Mouse (Mus musculus): ENCODE data around the gene Edc4.
A peak's percentile ranks its signal among the peaks of the same experiment; 100 is the strongest.
"Not testable (repeated sequence)": the region's sequence is repeated elsewhere in the genome, so short reads cannot be mapped to it uniquely, and the experiment has no call there.

Gene Edc4

DNA sequence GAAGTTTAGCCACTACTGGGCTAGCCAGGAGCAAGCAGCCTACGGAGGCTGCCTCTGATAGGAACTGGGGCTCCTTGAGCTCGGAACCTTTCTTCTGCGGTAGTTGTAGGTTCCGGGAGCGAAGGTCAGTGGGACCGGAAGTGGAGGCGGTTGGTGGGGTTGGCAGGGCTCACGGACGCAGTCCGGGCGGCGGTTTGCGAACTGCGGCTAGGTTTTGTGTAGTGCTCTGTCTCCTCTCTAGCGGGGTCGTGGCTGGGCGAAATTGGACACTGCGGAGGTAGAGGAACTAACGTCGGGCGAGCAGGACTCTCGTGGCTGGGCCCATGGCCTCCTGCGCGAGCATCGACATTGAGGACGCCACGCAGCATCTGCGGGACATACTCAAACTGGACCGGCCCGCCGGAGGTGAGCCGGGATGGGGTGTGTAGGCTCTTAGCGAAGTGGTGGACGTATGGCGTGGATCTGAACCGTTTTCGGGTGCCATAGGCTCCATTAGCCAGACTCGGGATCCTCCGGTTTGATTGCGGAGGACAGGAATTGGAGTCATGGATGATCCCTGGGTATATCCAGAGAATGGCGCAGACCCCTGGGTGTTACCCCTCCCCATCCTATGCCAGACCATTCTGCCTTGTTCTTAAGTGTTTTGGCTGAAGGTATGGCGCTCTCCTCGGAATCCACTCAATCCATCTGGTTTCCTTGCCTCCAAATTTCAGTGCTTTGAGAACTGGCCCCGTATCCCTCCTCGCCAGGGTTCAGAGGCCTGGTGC is at the start of gene Edc4:
Gene Edc4 (plus strand): TSS at position 128 of the 767 bp plus-strand sequence.
- peak; percentile 90 to 91 for DNase-seq

GRCm38 (mm10) chr8:105833740-105834139 is 46.9 kb upstream of the Edc4 start:
- DNase-seq: not testable (repeated sequence)

- peak; percentile 73 to 75 for DNase-seq
Observed at GRCm38 (mm10) chr8:105835318-105835717, 45.4 kb upstream of the Edc4 start.

GRCm38 (mm10) chr8:105836991-105837390 is 43.7 kb upstream of the Edc4 start:
- peak; percentile 36 to 42 for DNase-seq

GRCm38 (mm10) chr8:105839209-105839608 is 41.5 kb upstream of the Edc4 start:
- no peak for DNase-seq

DNA sequence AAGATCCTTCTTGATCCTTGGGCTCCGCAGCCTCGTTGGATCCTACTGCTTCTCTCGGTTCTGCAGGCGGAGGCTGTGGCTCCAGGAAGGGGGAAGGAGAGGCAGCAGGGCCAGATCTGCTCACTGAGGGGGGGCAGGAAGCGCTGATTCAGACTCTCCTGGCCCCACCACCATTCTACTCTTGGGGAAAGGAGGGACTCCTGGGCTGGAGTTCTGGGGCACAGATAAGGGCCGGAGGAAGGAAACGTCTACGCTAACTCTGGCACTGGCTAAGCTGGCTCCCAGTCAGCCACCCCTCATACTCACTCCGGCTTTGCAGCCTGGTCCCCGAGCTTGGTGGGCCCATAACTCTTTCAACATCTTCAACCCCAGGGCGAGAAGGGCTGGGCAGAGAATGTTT is 34.0 kb upstream of the Edc4 start:
- DNase-seq: no peak

DNA sequence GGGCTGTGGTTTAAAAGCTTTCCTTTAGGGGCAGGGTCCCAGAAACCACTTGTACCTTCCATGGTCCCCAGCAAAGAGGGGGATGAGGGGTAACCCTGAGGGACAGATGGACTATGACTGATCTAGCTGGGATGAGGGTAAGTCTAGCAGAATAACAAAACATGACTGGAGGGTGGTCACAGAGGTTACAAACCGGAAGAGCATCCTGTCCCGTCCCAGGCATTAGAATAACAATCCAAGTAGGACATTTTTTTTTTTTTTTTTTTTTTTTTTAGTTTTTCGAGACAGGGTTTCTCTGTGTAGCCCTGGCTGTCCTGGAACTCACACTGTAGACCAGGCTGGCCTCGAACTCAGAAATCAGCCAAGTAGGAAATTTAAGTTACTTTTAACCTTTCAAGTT is 30.7 kb upstream of the Edc4 start:
- DNase-seq: no peak

GRCm38 (mm10) chr8:105850611-105851010 is 30.1 kb upstream of the Edc4 start:
- DNase-seq: no peak

DNA sequence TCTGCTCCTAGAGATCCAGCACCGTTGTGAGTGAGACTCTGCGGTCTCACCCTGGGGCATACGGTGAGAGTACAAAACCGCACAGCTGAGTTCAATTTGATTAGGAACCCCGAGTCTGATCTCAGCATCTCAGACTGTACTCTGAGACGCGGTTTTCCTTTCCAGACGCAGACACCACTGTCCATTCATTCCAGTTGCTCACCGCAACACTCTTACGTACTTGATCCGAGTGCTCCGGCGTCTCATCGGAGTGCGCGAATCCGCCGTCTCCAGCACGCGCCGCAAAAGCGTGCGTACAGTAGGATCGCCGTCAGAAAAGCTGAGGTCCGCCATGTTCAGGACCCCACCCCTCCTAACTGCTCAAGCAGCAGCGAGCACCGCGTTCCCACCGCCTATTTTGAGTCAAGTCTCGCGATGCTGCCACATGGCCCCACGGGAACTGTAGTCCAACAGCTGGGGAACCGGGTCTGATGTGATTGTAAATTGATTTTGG is 29.0 kb upstream of the Edc4 start:
- DNase-seq: peak; percentile 95 to 97

GRCm38 (mm10) chr8:105852146-105852729 is 28.4 kb upstream of the Edc4 start:
- DNase-seq: peak in 1 of 2 experiments; percentile 36

DNA sequence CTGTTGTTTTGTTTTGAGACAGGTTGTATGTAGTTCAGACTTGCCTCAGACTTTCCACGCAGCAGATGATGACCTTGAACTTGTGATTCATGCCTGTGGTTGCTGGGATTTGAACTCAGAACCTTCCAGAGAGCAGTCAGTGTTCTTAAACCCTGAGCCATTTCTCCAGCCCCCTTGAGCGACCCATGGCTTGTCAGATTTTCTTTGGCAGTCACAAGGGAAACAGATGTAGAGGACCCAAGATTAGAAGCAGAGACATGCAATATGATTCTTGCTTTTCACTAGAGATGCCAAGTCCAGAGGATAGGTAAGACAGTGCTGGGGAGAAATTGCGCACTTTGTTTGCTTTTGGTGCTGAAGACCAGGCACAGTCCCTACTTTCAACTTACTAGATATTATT is 27.5 kb upstream of the Edc4 start, which contains the start of gene Cenpt:
Gene Cenpt (minus strand): TSS at position 101 of the 400 bp plus-strand sequence.
- no peak for DNase-seq

GRCm38 (mm10) chr8:105854303-105854702 is 26.4 kb upstream of the Edc4 start:
- DNase-seq: peak in 1 of 2 experiments; percentile 31

GRCm38 (mm10) chr8:105854715-105855216 is 25.9 kb upstream of the Edc4 start, which contains the start of gene Thap11:
Thap11 (plus strand) TSS chr8:105855132.
- peak; percentile 96 to 97 for DNase-seq

DNA sequence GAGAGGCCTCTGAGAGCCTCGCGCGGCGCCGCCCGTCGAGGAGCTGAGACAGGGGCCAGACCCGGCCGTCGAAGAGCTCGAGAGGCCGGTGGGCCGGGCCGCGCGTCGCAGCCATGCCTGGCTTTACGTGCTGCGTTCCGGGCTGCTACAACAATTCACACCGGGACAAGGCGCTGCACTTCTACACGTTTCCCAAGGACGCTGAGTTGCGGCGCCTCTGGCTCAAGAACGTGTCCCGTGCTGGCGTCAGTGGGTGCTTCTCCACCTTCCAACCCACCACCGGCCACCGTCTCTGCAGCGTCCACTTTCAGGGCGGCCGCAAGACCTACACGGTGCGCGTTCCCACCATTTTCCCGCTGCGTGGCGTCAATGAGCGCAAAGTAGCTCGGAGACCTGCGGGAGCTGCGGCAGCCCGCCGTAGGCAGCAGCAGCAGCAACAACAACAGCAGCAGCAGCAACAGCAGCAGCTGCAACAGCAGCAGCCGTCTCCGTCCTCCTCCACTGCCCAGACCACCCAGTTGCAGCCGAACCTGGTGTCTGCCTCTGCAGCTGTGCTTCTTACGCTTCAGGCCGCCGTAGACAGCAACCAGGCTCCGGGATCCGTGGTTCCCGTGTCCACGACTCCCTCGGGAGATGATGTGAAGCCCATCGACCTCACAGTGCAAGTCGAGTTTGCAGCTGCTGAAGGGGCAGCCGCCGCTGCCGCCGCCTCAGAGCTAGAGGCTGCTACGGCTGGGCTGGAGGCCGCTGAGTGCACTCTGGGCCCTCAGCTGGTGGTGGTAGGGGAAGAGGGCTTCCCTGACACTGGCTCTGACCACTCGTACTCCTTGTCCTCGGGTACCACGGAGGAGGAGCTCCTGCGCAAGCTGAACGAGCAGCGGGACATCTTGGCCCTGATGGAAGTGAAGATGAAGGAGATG is 25.2 kb upstream of the Edc4 start:
- DNase-seq: peak; percentile 64 to 71

GRCm38 (mm10) chr8:105856168-105856835 is 24.4 kb upstream of the Edc4 start:
- DNase-seq: no peak

DNA sequence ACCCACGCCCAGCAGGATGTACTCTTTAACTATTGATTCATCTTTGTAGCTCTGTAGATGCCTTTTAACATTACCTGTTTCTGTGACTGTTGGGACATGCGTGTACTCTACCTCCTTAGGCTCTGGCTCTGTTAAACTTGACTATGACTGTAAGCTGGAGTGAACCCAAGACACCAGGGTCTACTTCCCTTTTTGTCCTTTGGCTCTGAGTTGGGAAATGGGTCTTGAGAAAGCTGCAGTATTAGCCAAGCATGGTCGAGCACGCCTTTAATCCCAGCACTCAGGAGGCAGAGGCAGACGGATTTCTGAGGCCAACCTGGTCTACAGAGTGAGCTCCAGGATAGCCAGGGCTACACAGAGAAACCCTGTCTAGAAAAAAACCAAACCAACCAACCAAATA is 22.2 kb upstream of the Edc4 start:
- no peak for DNase-seq

DNA sequence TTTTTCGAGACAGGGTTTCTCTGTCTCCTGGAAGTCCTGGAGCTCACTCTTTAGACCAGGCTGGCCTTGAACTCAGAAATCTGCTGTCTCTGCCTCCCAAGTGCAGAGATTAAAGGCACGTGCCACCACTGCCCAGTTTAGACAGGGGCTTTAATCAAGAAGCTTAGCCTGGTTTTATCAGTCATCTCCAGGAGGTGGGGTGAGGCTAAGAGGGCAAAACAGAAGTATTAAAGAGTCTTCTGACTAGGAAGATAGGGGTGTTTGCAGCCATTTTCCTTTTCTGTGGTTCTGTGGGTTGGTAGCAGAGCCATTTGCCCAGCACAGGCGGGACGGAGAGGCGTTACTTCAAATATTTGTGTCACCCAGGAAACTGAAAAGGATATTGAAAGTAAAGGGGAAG is 21.4 kb upstream of the Edc4 start:
- DNase-seq: no peak

DNA sequence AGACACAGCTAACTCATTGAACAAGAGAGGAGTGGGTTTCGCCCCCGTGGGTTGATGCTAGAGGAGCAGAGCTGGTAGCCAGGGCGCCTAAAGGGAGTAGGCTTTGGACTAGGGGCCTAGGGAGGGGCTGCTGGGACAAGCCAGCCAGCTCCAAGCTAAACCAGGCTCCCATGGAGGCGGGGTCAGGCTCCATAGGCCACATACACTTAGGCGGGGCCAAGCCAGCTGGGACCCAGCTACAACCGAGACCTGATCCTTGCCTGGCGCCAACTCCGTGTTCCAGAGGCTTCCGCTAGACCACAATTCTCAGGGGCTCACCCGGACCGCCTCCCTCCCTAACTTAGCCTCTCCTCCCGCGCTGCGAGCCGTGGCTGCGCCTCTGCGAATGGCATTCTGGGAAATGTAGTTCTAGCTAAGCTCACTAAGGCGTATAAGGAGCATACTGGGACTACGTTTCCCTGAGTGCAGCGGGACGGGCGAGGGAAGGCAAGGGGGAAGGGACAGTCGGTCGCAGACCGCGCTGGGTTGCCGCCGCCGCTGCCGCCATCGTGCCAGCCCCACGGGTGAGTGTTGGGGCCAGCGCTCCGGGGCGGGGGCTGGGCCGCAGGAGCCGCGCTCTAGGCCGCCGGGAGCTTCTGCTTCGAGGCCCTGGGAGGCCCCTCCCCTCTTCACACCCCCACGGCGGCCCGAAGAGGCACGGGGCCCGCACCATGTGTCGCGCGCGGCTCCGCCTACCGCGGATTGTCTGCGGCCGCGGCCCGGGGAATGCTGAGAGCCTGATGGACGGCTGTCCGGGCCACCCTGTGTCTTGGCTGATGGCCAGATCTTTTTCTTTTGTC is 20.3 kb upstream of the Edc4 start, which contains the start of gene Nutf2:
Gene Nutf2 (plus strand): TSS at position 438 of the 839 bp plus-strand sequence.
- DNase-seq: peak; percentile 92 to 96

- DNase-seq: peak; percentile 51 to 53
Observed at GRCm38 (mm10) chr8:105861951-105862350, 18.7 kb upstream of the Edc4 start.

- DNase-seq: no peak
Observed at GRCm38 (mm10) chr8:105866364-105867029, 14.2 kb upstream of the Edc4 start.

Measured in cerebellum, postnatal 10 days (tissue).